Mouse (Mus musculus): ENCODE results near the gene Afdn. TPM values are rescaled to one million over a fixed set of nuclear protein-coding genes. Genes with fewer than 3 reads are reported as not detected.
"Not testable (repeated sequence)": the region's sequence is repeated elsewhere in the genome, so short reads cannot be mapped to it uniquely, and the experiment has no call there.

Gene Afdn
- polyA plus RNA-seq, 1 experiment: 15.6 TPM

DNA sequence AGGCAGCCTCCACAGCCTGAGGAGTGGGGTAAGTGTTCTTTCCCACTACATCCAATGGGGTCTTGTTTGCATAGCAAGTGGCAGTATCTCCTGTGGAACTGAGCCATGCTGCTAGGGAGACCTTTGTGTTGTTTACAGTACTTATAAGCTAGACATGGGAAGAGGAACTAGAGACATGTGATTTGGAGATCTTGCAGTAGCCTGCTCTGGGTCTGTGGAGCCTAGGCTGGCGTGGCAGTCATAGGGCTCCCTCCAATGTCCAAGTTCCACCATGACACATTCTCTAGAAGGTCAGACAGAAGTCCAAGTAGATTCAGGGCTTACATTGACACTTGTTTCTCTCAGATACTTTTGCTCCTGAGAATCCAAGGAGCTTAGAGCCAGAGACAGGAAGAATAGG lies 180.1 kb downstream of the Afdn start:
- no peaks in the 10 kb centered on the region for H3K36me3 ChIP-seq (ENCODE audit: control insufficient read depth, insufficient read depth, low read length)
- H3K27ac ChIP-seq (ENCODE audit: control insufficient read depth, insufficient read depth, low read depth, low read length): no peak overlapping the region
- TF ChIP-seq CTCF (IDR thresholded peaks at IDR 0.05; ENCODE audit: control insufficient read depth, insufficient read depth, insufficient replicate concordance, low read depth, low read length) (no peak), POLR2A (IDR thresholded peaks at IDR 0.05; ENCODE audit: control insufficient read depth, low read depth, low read length) (no peak)
- no peak overlapping the region for H3K4me3 ChIP-seq (ENCODE audit: control insufficient read depth, low read depth, low read length)
- H3K27me3 ChIP-seq (ENCODE audit: control insufficient read depth, insufficient read depth, low read length): no peaks in the 10 kb centered on the region
- no peaks in the 10 kb centered on the region for H3K4me1 ChIP-seq (ENCODE audit: control insufficient read depth, insufficient read depth, low read length)

- H3K36me3 ChIP-seq (ENCODE audit: control insufficient read depth, insufficient read depth, low read length); H3K27me3 ChIP-seq (ENCODE audit: control insufficient read depth, insufficient read depth, low read length); H3K4me1 ChIP-seq (ENCODE audit: control insufficient read depth, insufficient read depth, low read length); H3K27ac ChIP-seq (ENCODE audit: control insufficient read depth, insufficient read depth, low read depth, low read length): not testable (repeated sequence)
- peak within 1 kb of the TSS; percentile 15; the same call in 1 of the 2 replicates for H3K4me3 ChIP-seq (ENCODE audit: control insufficient read depth, low read depth, low read length)
Measured at GRCm38 (mm10) chr17:13948073-13948472, 187.7 kb downstream of the Afdn start, which contains the start of gene Gm7168. TSS of gene Gm7168 (plus strand) at chr17:13948373.

- H3K27me3 ChIP-seq (ENCODE audit: control insufficient read depth, insufficient read depth, low read length); H3K36me3 ChIP-seq (ENCODE audit: control insufficient read depth, insufficient read depth, low read length); H3K4me3 ChIP-seq (ENCODE audit: control insufficient read depth, low read depth, low read length); H3K4me1 ChIP-seq (ENCODE audit: control insufficient read depth, insufficient read depth, low read length); H3K27ac ChIP-seq (ENCODE audit: control insufficient read depth, insufficient read depth, low read depth, low read length): not testable (repeated sequence)
Measured at GRCm38 (mm10) chr17:13951570-13951969, 191.2 kb downstream of the Afdn start.

Other genes starting within 250 kb of the Afdn start
- gene Tcte2, start 1.3 kb downstream of the Afdn start, polyA plus RNA-seq (2012; rRNA removed): 262 and 285 TPM in 2 replicates
- gene Gm7168, start 187.8 kb downstream of the Afdn start, polyA plus RNA-seq (2012; rRNA removed): 3.9 and 4.0 TPM in 2 replicates
- gene Gm7356, start 243.2 kb downstream of the Afdn start, polyA plus RNA-seq (2012; rRNA removed): 29.2 and 37.8 TPM in 2 replicates